Mouse (Mus musculus) cerebellum, postnatal 25 days (tissue): ENCODE results near the gene Tnrc18.

Source experiments
- DNase-seq, 2 experiments: peaks; one replicate each; pipeline ENCODE4 v3.0.0; 2021; ENCODE audit warnings: mixed read lengths in 2 of 2

Tnrc18 gene

DNA sequence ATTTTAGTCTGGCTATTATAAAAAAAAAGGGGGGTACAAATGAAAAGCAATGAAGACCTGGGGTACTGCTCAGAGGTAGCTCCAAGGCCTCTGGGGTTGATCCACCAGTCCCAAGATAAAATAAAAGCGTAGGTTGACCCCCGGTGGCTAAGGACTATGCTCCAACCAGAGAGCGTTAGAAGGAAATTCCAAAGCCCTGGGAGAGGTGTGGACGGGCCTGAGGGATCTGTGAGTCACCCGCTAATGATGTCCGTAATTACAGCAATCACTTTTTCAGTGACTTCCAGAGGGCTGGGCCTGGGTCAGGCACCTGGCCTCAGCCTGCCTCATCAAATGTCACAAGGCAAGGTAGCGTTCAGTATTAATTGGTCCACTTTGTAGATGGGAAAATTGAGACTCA lies 9.8 kb downstream of the Tnrc18 start:
- DNase-seq = no peak

DNA sequence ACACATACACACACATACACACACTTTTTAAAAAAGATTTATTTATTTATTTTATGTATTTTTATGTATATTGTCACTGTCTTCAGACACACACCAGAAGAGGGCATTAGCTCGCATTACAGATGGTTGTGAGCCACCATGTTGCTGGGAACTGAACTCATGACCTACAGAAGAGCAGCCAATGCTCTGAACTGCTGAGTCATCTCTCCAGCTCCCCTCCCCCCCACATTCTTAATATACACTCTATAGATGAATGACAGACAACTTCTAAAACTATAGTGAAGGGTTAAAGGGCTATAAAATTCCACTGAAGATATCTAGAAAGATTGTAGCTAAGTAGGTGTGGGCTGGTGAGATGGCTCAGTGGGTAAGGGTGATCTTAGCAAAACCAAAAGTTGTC lies 13.7 kb downstream of the Tnrc18 start:
- DNase-seq = no peak

DNA sequence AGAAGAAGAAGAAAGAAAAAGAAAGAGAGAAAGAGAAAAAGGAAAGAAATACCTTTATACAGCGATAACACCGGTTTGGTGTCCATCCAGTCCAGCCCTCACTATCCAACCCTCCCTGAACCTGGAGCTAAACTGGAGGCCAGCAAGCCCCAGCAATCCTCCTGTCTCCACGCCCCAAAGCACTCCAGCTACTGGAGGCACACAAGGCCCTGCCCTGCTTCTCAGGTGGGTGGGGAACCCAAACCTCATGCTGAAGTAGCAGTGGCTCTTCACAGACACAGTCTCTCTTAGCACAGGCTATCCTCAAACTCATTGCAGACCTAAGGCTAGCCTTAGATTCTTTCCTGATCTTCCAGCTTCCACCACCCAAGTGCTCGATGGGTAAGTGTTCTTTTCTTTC lies 14.6 kb downstream of the Tnrc18 start:
- DNase-seq = no peak

DNA sequence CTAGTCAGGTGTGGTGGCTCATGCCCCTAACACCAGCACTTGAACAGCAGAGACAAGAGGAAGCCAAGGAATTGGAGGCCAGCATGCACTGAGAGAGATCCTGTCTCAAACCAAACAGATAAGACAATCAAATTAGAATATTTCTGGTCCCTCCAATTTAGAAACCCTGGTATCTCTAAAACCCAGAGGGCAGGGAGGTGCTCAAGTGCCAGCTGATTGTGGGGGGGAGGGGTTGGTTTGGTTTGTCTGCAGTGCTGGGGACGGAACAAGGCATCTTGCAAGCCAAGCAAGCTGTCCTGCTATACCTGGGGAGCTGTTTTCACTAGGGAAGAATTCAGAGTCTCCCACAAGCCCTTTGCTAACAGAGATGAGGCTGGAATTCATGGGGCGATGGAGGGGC lies 15.5 kb downstream of the Tnrc18 start:
- no peak for DNase-seq

DNA sequence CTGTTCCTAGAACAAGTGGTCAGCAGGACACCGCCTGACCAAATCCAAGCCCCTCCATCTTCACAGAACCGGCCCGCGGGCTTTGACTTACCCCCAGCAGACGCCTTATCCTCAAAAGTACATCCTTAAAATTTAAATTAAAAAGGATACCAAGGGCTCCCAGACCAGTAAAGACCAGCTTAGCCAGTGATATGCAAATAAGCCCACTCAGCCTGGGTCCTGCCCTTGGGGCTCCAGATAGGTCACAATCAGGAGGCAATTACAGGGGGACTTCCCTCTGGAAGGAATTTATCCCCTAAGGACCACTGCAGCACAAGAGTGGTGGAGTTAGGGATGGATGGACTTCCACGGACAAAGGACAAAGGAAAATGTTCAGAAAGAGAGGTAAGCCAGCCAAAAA lies 16.8 kb downstream of the Tnrc18 start:
- DNase-seq = no peak

DNA sequence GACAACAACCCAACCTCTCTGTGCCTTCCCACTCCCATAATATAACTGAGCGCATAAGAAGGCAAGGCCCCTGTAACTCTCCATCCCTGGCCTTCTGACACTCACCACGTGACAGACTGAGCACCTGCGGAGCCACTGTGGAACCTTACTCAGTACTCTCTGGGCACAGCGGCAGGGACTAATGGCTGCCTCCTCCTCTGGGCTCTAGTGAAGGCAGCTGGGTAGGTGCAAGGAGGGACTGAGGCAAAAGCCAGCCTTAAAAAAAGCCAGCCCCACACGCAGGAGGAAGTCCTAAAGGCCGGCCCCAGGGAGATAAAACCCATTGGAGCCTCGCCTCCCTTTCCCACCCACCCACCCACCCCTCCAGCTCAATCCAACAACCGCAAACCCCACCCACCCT lies 17.3 kb downstream of the Tnrc18 start:
- no peak for DNase-seq

DNA sequence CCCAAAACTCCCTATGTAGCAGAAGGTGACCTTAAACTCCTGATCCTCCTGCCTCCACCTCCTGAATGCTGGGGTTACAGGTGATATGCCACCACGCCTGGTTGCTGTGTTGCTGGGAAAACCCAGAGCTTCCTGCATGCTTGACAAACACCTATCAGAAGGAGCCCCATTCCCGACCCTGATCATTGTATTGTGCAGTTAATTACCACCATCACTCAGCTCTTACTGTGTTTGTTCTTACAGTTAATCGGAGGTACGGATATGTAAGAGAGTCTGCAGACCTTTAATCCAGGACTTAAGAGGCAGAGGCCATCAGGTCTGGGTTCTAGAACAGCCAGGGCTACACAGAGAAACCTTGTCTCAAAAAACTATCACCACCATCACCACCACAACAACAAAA lies 18.2 kb downstream of the Tnrc18 start:
- DNase-seq = no peak

DNA sequence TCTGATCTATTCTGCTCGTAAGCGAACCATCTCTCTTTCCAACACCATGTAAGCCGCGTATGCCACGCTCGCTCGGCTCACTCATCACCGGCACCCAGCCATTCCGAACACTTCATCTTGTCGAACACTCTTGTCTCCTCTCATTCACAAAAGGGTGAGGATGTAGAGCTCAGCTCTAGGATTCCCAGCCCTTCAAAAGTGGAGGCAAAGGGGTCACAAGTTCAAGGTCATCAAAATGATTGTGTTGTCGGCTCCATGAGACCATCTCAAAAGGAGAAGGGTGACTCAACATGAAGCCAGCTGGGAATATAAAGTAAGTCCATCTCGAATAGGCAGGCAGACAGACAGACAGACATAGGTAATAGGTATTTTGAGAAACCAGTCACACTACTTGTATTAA lies 19.3 kb downstream of the Tnrc18 start:
- no peak for DNase-seq

DNA sequence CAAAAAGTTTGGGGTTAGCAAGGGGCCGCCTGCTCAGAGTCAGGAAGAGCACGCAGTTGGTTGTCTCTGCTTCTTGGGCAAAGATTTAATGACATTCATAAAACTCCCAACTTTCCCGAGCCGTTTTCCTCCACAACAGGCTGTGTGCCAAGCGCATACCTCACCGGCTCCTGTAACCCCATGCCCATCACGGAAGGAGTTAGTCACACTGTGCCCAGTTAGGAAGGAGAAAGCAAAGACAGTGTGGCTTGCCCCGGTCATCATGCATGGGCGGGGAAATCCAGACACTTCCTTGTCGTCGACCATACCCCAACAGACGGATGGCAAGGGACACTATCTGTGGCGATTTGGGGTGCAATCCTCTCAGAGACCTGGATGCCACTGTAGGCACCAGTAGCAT lies 19.8 kb downstream of the Tnrc18 start:
- peak in 1 of 2 experiments; percentile 40 for DNase-seq

DNA sequence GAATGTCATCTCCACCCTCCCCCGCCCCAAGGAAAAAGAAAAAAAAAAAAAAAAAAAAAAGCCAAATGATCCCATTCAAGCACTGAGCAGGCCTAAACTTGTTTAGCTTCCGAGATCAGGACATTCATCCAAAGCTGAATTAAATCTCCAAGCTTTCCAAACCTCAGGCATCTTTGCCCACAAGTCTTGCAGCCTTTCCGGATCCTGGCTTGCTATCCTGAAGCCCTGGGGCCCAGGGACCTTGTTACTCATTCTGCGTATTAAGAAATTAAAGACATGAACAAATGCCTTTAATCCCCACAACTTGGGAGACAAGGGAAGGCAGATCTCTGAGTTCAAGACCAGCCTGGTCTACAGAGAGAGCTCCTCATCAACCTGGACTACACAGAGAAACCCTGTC lies 20.5 kb downstream of the Tnrc18 start:
- DNase-seq = no peak

DNA sequence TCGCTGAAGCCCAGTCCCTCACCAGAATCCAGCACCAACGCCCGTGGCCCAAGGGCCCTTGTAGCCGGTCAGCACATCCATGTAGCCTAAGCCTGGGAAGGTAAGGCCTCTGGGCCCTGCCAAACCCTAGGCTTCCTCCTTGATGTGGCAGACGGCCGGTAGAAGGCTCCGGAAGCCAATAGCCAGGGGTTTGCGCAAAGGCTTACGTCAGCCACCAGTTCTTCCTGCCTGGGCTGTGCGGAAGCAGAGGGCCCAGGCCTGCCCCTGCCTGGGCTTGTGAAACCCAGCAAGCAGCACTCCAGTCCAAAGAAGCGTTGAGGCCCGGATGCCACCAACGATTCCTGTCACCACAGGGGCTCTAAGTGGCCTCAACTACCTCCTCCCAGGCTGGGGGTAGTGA lies 22.9 kb downstream of the Tnrc18 start:
- no peak for DNase-seq

DNA sequence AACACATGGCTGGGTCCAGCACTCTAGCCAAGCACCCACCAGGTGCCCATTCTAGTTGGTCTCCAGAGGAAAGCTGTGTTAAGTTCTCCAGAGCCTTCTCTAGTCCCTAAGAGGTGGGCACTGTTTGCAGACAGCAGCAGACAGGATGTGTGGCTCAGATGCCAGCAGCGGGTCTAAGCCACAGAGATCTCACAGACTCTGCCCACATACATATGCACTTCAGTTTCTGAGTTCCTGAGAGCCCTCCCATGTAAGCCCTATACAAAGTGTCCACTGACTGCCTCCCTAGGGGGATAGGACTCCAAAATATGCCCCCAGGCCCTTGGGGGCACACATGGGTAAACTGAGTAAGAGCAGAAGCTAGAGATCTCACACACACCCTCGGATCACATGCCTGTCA lies 23.3 kb downstream of the Tnrc18 start:
- no peak for DNase-seq

DNA sequence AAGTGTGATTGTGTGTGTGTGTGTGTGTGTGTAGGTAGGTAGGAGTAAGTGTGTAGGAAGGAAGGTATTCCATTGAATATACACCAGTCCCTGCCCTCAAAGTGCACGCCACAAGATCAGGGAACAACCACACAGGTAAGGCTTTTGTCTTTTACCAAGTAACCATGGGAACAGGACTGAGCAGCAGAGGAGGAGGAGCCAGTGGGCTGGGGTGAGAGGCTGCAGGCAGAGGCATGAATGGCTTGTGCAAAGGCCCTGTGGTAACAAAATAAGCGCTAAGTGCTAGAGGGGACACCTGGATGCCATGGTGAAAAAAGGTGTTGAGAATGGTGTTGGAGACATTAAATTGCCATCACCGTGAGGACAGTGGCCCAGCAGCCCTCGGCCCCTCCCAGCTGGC lies 24.9 kb downstream of the Tnrc18 start:
- no peak for DNase-seq

DNA sequence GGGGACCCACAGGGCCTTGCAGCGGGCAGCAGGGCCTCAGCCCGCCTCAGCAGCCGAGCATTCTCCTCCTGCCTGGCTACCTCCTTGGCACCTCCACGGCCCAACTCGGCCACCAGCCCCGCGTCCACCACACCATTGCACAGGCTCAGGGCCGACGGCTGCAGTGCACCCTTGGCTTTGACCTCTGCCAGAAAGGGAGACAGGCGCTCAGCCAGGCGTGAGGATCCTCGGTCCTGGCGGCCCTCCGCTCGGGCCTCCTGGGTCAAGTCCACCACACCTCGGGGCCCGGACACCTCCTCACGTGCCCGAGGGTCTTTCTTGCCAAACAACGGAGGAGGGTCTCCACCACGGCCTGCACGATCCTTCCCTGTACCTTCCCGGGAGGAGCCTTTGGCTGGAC lies 29.2 kb downstream of the Tnrc18 start:
- peak in 1 of 2 experiments; percentile 38 for DNase-seq

DNA sequence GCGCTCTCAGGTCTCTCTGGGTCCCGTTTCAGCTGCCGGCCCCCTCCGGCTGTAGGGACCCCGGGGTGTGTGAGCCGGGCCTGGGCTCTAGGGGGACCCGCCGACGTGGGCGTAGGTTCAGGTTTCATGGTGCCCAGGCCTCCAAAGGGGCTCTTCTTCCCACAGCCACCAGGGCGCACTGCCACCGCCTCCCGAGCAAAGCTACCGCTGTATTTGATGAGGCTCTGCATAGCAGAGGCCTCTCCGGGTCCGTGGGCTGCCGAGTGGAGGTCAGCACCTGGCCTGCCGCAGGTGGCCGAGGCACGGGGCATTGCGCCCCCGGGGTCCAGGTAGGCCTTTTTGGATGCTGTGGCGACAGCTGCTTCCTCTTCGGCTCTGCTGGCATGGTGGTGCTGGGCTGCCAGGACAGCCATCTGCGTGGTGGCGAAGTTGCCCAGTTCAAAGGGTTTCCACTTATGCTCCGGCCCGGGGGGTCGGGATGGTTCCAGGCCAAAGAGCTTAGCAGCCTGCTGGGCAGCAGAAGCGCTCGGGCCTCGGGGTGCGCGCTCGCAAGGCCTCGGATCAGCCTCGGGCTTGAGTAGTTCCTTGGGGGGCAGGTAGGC lies 30.1 kb downstream of the Tnrc18 start:
- peak; percentile 80 for DNase-seq

DNA sequence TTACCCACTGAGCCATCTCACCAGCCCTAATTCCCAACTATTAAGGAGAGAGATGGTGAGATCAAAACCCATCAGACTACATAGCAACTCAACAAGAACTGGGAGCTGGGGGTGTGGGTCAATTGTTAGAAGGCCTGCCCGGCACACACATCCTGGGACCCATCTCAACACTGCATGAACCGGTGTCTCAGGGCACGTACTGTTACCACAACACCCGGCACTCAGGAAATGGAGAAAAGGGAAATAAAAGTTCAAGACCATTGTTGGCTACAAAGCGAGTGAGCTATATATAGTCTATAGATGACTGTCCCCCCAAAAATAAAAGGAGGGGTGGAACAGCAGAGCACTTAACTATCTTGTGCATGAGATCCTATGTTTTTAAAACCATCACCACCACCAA lies 30.8 kb downstream of the Tnrc18 start:
- no peak for DNase-seq

DNA sequence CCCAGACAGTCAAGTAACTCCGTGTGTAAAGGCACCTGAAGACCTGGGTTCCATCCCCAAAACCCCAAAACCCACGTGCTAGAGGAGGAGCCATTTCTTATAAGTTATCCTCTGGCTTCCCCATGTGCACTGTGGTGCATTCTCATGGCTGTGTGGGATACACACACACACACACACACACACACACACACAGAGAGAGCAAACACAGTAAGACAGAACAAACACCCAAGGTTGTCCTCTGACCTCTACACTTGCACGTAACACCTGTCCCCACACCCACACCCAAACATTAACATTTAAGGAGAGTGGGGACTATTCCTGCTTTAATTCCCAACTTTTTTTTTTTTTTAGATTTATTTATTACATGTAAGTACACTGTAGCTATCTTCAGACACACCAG lies 31.2 kb downstream of the Tnrc18 start:
- DNase-seq = no peak

DNA sequence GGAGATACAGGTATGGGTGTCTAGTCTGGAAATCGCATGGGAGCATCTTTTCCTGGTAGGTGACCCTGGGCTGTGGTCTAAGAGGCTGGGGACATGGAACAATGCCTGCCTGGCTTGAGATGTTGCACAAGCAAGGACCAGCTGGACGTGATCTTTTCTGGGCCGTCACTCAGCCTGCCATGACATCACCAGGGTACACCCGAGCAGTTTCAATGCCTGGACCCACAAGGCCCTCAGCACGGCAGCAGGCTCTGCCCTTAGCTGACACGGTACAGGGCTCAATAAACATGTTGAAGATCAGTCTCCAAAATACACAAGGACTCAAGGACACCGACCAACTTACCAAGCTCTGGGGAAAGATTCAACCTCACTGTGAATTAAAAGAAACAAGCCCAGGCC lies 34.3 kb downstream of the Tnrc18 start:
- no peak for DNase-seq

DNA sequence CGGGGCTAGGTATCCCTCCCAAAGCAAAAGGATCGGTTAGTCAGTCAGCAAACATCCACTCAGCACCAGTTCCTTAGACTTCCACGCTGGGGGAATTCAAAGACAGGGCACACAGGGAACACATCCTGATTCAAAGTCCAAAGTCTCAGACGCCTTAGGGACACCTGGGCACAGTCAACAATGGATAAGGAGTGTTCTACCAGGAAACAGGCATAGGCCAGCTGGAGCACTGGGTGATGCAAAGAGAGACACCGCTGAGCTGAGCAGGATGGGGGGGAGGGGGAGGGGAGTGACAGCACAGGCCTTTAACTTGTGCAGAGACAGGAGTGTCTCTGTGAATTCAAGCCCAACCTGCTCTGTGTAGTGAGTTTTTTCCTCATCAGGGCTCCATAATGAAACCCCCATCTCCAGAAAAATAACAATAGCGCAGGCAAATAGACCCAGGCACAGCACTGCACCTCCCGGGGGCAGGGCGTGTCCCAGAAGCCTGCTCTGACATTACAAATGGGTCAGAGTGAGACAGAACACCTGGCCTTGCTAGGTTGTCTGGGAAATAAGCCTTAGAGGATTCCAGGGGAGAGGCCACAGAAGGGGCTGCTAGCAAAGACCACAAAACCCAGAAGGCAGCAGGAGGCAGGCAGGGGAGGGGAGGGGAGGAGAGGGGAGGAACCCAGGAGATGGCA lies 34.9 kb downstream of the Tnrc18 start:
- DNase-seq = no peak

DNA sequence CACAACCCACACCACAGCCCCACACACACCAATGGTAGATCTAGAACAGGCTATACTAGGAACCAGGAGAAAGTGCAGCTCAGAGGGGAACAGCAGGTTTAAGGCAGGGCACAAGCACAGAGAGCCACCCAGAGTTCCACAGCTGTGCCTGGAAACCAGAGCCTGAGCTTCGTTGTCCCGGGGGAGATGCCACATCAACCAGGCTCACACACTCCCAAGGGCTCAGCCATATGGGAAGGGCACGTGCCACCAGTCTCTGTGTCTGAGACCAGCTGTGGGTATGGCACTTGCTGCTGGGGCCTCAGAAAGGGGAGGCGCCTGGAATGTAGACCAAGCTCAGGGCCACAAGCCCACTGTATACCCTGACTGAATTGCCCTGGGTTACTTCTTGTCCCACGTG lies 36.9 kb downstream of the Tnrc18 start:
- DNase-seq = no peak

DNA sequence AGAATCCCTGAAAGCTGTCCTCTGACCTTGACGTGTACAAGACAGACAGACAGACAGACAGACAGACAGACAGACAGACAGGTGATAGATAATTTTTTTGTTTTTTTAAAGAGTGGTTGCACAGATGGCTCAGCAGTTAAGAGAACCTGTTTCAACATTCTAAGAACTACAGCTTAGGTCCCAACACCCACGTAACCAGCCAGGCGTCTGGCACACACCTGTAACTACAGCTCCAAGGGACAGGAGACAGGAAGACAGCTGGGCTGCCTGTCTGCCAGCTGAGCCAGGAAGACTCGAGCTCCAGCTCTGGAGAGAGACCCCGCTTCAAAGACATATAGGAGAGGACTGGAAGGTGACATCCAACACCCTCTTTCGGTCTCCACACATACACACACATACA lies 38.6 kb downstream of the Tnrc18 start:
- no peak for DNase-seq

DNA sequence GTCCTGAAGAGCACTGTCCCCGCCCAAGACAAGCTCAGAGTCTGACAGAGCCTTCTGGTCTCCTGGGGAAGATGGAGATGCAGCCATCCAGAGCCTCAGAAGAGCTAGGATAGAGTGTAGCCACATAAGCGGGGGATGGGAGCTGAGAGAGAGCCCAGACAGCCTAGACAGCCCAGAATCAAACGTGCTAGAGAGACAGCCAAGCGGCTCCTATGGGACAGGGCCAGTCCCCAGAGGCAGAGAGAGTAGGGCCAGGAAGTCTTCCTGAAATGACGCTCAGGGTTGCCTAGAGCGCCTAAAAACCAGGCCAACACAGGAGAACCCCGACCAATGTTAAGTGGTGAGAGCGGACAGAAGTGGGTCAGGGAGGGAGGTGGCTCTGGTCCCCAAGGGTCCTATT lies 39.3 kb downstream of the Tnrc18 start:
- no peak for DNase-seq

DNA sequence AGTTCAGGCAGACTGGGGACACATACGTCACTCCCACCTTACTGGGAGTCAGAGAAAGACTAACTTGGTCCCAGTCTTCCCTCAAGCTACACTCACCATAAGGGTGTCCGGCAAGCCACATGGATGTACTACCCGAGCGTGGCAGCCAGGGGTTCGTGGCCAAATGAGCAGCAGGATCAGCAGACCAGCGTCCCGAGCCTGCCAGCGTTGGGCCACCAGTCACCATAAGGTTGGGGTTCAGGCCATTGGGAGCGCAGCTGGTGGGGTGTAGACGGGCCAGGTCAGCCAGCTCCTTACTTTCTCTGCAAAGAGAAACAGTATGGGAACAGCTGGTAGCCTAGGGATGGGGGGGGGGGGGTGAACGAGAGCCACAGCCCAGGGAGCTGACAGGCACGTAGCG lies 41.4 kb downstream of the Tnrc18 start:
- DNase-seq = no peak

DNA sequence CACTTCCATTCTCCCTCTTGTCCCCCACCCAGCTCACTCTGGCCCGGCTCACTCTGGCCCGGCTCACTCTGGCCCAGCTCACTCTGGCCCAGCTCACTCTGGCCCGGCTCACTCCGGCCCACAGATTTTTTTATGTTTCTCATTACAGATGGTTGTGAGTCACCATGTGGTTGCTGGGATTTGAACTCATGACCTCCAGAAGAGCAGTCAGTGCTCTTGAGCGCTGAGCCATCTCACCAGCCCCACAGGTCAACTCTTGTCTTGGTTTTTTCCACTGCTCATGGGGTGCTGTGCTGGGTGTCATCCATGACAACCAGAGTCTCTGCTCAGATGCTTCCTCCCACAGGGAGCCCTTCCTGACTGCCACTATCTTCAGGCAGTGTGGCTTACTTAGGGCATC lies 42.7 kb downstream of the Tnrc18 start:
- DNase-seq = no peak

DNA sequence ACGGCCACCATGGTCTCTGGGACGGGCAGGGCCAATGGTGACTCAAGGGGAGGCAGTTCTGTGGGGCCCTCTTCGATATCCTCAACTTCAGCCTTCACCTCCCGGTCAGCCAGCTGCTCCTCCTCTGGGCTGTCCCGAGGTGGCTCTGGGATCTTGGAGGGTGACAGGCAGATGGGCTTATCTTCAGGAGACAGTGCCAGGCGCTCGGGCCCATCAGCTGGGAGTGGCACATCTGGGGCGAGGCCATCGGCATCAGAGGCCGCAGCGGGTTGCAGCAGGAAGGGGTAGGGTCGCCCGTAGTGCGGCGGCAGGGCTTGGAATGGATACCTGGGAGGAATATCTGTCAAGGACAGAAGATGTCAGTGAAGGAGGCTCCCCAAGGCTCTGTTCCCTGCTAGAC lies 45.5 kb downstream of the Tnrc18 start:
- DNase-seq = no peak
